Mouse (Mus musculus) embryonic facial prominence, embryonic 10.5 days (tissue): ENCODE results near the gene Wdr74. TPM values are rescaled to one million over a fixed set of nuclear protein-coding genes. Genes with fewer than 3 reads are reported as not detected.
"Not testable (repeated sequence)": the region's sequence is repeated elsewhere in the genome, so short reads cannot be mapped to it uniquely, and the experiment has no call there.

Experiments used
- DNase-seq: peaks from one replicate; pipeline ENCODE4 v3.0.0-alpha.2; 2017; ENCODE audit warnings: low spot score
- H3K27ac ChIP-seq: fragments of 300-500 bp; sonication (generic); replicated peaks from 2 replicates; pipeline ENCODE4 v1.5.1; 2016; ENCODE audit warnings: mild to moderate bottlenecking
- H3K27me3 ChIP-seq: fragments of 300-500 bp; sonication (generic); replicated peaks from 2 replicates; pipeline ENCODE4 v1.6.1; 2016; ENCODE audit warnings: low read depth, mild to moderate bottlenecking; ENCODE audit not compliant: poor library complexity, severe bottlenecking
- H3K36me3 ChIP-seq: fragments of 300-500 bp; sonication (generic); replicated peaks from 2 replicates; pipeline ENCODE4 v1.6.1; 2016; ENCODE audit warnings: mild to moderate bottlenecking, moderate library complexity
- H3K4me1 ChIP-seq: fragments of 300-500 bp; sonication (generic); 2 replicates; pipeline ENCODE4 v1.6.1; 2016
- H3K4me3 ChIP-seq: fragments of 300-500 bp; sonication (generic); 2 replicates; pipeline ENCODE4 v1.5.1; 2016; ENCODE audit warnings: mild to moderate bottlenecking, moderate library complexity
- H3K9me3 ChIP-seq: fragments of 300-500 bp; sonication (generic); 2 replicates; pipeline ENCODE4 v1.6.1; 2016; ENCODE audit warnings: mild to moderate bottlenecking
- WGBS: fragments of 180-500 bp; shearing (Covaris S2); methylation state at CpG from one replicate; pipeline ENCODE4 v1.1.7; 2016; 5-methylcytosine and 5-hydroxymethylcytosine counted together
- polyA plus RNA-seq: library from polyadenylated mRNA; unstranded; fragments of >200 nt; fragmentation: Nextera tagmentation; extraction: Ambion mirVana; gene quantifications from 2 replicates; pipeline ENCODE4 v1.2.1, GENCODE M21; 2016

Gene Wdr74
- polyA plus RNA-seq, 1 experiment from 2014 or later, result 117 TPM

DNA sequence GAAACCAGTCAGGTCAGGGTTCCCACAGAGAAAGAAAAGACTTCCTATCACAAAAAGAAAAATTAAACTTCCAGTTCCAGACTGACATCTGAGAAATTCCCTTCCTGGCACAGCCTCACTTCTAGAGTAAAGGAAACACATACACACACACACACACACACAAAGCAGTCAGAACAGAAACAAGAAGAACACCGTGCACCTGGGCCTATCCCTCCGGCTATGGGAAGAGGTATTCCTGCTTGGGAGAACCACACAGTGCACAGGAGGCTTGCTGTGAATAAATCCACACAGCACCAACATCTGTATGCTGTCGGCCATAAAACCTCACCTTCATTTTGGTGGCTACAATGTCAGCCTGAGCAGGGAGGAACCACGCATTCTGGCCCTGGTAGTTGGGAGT is 24.1 kb upstream of the Wdr74 start:
- H3K4me1 ChIP-seq, result peaks cover 34% of the 10 kb centered on the region
- peaks cover 59% of the 10 kb centered on the region for H3K36me3 ChIP-seq
- no peaks in the 10 kb centered on the region for H3K9me3 ChIP-seq
- peak overlapping the region; percentile 90 for H3K4me3 ChIP-seq
- 85% methylated on average over 4 of the region's 4 CpGs for WGBS
- DNase-seq, result no peak
- H3K27ac ChIP-seq, result peak overlapping the region; percentile 96; the same call in 1 of the 2 replicates
- no peaks in the 10 kb centered on the region for H3K27me3 ChIP-seq

DNA sequence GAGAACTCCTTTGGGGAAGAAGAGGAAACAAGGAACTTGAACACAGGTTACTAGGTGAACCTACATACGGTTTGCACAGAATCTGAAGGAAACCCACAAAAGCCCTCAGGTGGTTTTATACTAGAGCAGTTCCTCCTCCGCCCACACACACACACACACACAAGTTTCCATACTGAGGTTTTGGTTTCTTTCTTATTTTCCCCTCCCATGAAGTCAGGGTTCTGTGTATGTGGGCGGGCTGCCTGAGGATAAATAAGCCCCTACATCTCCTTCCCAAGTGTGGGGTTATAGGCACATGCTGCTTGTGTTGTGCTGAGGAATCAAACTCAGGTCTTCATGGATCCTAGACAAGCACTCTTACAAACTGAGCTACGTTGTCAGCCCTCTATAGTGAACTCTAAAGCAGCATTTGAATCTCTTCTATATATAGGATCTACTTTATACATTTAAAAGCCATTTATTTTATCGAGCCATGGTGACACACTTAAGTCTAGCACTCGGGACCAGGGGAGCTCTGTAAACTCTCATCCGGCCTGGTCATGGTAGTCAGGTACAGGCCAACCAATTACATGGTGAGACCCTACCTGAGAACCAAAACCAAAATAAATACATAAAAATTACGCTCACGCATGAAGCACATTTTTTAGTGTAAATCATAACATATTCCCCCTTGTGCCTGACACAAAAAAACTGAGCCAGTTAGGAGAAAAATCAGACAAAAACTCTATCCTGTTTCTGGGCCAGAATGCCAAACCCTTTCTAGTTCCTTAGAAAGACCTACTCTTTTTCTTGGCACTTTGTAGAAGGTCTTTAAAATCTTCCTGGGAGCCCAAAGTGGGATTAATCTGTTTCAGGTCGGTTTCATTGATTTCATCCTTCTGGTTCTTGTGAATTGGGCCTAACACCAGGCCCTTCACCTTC is 23.4 kb upstream of the Wdr74 start:
- Histone ChIP-seq H3K27me3 (no peaks in the 10 kb centered on the region), H3K27ac (peak overlapping the region; percentile 96), H3K4me1 (peaks cover 34% of the 10 kb centered on the region), H3K4me3 (peak overlapping the region; percentile 90), H3K36me3 (peaks cover 52% of the 10 kb centered on the region), H3K9me3 (no peaks in the 10 kb centered on the region)
- 64% methylated on average over 10 of the region's 10 CpGs for WGBS
- no peak for DNase-seq

DNA sequence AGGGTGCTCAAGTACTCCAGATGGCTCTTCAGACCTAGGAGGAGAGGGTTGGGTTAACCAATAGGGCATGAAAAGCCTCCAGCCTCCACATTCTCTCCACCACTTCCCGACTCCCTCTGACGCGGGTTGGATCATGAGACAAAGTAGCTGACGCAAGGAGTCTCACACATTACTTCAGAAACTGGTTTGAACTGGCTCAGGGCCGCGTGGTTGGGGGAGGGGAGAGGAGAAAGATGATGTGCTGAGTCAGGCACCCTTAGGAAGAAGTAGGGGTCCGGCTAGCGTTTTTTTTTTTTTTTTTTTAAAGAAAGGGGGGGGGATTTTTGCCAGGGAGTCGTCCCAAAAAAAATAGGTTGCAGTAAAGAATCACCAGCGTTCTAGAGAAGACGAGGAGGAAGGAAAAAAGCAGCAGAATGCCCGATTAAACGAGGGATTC is 22.7 kb upstream of the Wdr74 start:
- peak; percentile 91 for DNase-seq
- Histone ChIP-seq H3K4me3 (peak overlapping the region; percentile 90), H3K9me3 (no peaks in the 10 kb centered on the region), H3K4me1 (peaks cover 34% of the 10 kb centered on the region), H3K27me3 (no peaks in the 10 kb centered on the region), H3K36me3 (peaks cover 45% of the 10 kb centered on the region), H3K27ac (peak overlapping the region; percentile 96)
- under 1% methylated on average over 13 of the region's 13 CpGs for WGBS

- under 1% methylated on average over 51 of the region's 51 CpGs for WGBS
- peak overlapping the region; percentile 90 for H3K4me3 ChIP-seq
- no peaks in the 10 kb centered on the region for H3K9me3 ChIP-seq
- peaks cover 34% of the 10 kb centered on the region for H3K4me1 ChIP-seq
- peaks cover 40% of the 10 kb centered on the region for H3K36me3 ChIP-seq
- H3K27ac ChIP-seq, result peak overlapping the region; percentile 96
- DNase-seq, result peak; percentile 91
- H3K27me3 ChIP-seq, result no peaks in the 10 kb centered on the region
These were observed 22.2 kb upstream of the Wdr74 start for GRCm38 (mm10) chr19:8713306-8713996.

- WGBS, result 8% methylated on average over 13 of the region's 13 CpGs
- Histone ChIP-seq H3K27ac (peak overlapping the region; percentile 96), H3K9me3 (no peaks in the 10 kb centered on the region), H3K4me1 (peaks cover 34% of the 10 kb centered on the region), H3K36me3 (peaks cover 33% of the 10 kb centered on the region), H3K4me3 (peak overlapping the region; percentile 90), H3K27me3 (no peaks in the 10 kb centered on the region)
- no peak for DNase-seq
These were observed 21.5 kb upstream of the Wdr74 start for GRCm38 (mm10) chr19:8713997-8714652.

- 74% methylated on average over 10 of the region's 10 CpGs for WGBS
- Histone ChIP-seq H3K27ac (no peak overlapping the region), H3K36me3 (peaks cover 25% of the 10 kb centered on the region), H3K4me1 (peaks cover 34% of the 10 kb centered on the region), H3K27me3 (no peaks in the 10 kb centered on the region), H3K9me3 (no peaks in the 10 kb centered on the region), H3K4me3 (no peak overlapping the region; the same call in 1 of the 2 replicates)
- DNase-seq, result no peak
These were observed 20.8 kb upstream of the Wdr74 start for GRCm38 (mm10) chr19:8714653-8715481.

GRCm38 (mm10) chr19:8715868-8716766 is 19.5 kb upstream of the Wdr74 start:
- H3K9me3 ChIP-seq, result no peaks in the 10 kb centered on the region
- no peaks in the 10 kb centered on the region for H3K27me3 ChIP-seq
- H3K36me3 ChIP-seq, result peaks cover 13% of the 10 kb centered on the region
- no peak overlapping the region; the same call in 1 of the 2 replicates for H3K4me3 ChIP-seq
- no peak overlapping the region for H3K27ac ChIP-seq
- DNase-seq, result no peak
- WGBS, result 67% methylated on average over 10 of the region's 10 CpGs
- peaks cover 25% of the 10 kb centered on the region for H3K4me1 ChIP-seq

DNA sequence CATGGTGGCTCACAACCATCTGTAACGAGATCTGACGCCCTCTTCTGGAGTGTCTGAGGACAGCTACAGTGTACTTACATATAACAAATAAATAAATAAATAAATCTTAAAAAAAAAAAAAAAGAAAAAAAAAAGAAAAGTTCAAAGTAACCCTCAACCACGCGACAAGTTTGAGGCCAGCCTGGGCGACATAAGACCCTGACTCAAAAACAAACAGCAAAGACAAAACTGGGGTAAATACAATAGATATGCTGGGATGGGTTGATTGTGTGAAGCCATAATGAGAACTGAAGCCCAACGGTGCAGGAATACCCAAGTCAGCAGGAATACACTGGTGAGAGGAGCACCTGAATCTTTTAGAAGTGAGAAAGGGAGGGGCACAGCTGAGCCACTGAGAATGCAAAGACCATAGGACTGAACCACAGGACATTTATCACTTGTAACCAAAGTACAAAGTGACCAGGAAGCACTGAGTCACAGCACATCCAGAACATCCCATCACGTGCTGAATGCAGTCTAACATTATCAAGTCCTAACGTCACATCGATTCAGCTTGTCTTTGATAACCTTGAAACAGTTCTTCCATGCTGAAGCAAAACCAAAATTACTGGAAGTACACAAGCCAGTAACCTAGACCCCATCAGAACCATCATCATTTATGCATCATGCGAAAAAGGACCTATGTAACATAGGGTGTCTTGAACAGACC is 18.7 kb upstream of the Wdr74 start:
- 64% methylated on average over 10 of the region's 10 CpGs for WGBS
- no peak for DNase-seq

GRCm38 (mm10) chr19:8718357-8718756 is 17.3 kb upstream of the Wdr74 start:
- H3K36me3 ChIP-seq, result no peaks in the 10 kb centered on the region
- H3K4me3 ChIP-seq, result no peak overlapping the region
- peak; percentile 67 for DNase-seq
- peaks cover 19% of the 10 kb centered on the region for H3K4me1 ChIP-seq
- WGBS, result 69% methylated on average over 3 of the region's 3 CpGs
- no peaks in the 10 kb centered on the region for H3K9me3 ChIP-seq
- no peaks in the 10 kb centered on the region for H3K27me3 ChIP-seq
- H3K27ac ChIP-seq, result no peak overlapping the region

More for the DNA sequence above, 18.7 kb upstream of the Wdr74 start:
- Histone ChIP-seq H3K27ac (no peak overlapping the region), H3K27me3 (no peaks in the 10 kb centered on the region), H3K9me3 (no peaks in the 10 kb centered on the region), H3K36me3 (peaks cover 5% of the 10 kb centered on the region), H3K4me1 (peaks cover 22% of the 10 kb centered on the region), H3K4me3 (no peak overlapping the region)

DNA sequence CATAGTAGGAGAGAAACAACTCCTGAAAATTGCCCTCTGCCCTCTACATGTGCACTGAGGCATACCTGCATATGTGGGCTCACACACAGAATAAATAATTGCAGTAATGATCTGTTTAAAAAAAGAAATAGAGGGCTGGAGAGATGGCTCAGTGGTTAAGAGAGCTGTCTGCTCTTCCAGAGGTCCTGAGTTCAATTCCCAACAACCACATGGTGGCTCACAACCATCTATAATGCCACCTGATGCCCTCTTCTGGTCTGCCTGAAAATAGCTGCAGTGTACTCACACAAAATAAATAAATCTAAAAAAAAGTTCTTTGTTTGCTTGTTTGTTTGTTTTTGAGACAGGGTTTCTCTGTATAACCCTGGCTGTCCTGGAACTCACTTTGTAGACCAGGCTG is 16.6 kb upstream of the Wdr74 start:
- H3K9me3 ChIP-seq, H3K27me3 ChIP-seq, H3K4me3 ChIP-seq, H3K36me3 ChIP-seq, H3K27ac ChIP-seq, DNase-seq: not testable (repeated sequence)
- H3K4me1 ChIP-seq, result peaks cover 16% of the 10 kb centered on the region
